Mouse (Mus musculus) left cerebral cortex, postnatal 36 days (tissue): ENCODE measurements around the gene Gm10570. TPM values are rescaled to one million over a fixed set of nuclear protein-coding genes. Genes with fewer than 3 reads are reported as not detected.

Source experiments
- DNase-seq, 2 experiments: peaks; one replicate each; pipeline ENCODE4 v3.0.0; 2021 to 2022; ENCODE audit warnings: low spot score in 2 of 2, mixed read lengths in 1 of 2
- intact Hi-C: fragments of 180-260 bp; cut with DNase I; formaldehyde crosslinking; loops from one replicate; pipeline ENCODE4 v1.15.1; 2025
- total RNA-seq, 2 experiments: library from RNA; stranded (reverse); gene quantifications; 2 replicates each; pipeline ENCODE4 v1.2.3; 2021

The Gm10570 gene
- total RNA-seq, 2 experiments from 2014 or later = 1.4 to 1.8 TPM

DNA sequence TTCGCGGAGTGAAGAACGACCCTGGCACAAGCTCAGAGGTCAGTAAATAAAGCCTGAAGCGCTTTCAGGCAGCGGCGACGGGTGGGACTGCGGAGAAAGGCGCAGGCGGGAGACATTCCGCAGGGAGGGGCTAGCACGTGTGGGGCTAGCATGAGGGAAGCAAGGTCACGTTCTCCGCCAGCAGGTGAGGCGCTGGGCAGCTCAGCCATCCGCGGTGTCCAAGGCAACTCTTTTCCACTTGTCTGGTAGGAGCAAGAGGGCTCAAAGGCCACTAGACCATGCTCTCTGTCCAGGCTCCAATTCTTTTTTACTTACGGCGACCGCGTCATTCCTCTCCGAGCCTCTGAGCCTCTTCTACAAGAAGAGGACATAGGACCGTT is 633 bp downstream of the Gm10570 start:
- peak; percentile 54 to 65 for DNase-seq
- intact Hi-C loops = no loop called here

DNA sequence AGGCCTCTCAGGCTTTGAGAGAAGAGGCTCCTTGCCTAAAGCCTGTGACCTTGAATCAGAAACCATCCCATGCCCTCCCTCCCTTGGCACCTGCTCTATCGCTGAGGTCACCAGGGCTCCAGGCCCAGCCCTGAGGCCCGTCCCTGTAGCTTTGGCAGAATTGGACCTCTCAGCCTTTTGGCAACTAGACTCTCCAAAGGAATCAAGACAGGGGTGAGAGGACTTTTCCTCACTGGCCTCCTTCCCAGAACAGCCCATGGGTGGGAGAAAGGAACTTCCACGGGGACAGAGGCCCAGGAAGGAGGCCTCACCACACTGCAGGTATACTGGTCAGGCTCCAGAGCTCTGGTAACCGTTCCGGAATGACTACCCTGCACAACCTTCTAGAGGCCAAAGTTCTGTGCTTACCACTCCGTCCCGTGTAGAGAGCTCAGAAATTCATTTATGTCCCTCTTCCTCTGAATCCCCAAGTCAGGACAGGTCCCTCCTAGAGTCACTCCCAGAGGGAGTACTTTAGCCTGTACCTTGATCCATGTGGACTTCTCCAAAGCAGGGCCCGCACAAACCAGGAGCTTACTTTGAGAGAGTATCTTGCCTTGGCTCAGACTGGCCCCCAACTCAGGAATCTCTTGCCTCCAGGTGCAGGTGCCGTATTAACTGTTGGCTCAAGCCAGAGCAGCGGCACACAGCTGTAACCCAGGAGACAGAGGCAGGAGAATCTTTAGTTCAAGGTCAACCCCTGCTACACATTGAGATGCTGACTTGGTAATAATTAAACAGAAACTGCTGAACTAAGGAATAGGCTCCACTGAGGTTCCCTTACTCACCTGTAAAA is 1.5 kb downstream of the Gm10570 start:
- DNase-seq = no peak
- intact Hi-C loops = no loop called here

- intact Hi-C loops = no loop called here
- DNase-seq = no peak
These were observed 3.7 kb downstream of the Gm10570 start for GRCm38 (mm10) chr4:130304746-130305145.

- no peak for DNase-seq
- intact Hi-C loops = no loop called here
These were observed 6.1 kb downstream of the Gm10570 start for GRCm38 (mm10) chr4:130302285-130302870.

DNA sequence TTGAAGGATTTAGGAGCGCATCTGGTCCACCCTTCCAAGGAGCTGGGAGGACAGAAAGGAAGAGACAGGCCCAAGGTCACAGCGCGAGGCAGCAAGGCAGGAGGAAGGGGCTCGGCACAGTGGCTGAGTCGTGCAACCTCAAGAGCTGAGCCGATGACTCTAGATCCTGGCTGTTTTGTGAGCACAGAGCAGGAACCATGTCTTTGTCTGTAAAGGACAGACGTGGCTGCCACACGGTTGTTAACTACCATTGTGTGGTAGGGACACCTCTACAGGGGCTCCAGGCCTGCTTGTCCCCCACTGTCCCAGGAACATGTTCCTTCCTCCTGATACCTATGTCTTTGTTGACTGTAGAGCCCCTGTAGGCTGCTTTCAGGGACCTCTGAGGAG is 8.8 kb downstream of the Gm10570 start:
- intact Hi-C loops = no loop called here
- DNase-seq = no peak

GRCm38 (mm10) chr4:130298877-130299628 is 9.4 kb downstream of the Gm10570 start:
- intact Hi-C loops = no loop called here
- no peak for DNase-seq

DNA sequence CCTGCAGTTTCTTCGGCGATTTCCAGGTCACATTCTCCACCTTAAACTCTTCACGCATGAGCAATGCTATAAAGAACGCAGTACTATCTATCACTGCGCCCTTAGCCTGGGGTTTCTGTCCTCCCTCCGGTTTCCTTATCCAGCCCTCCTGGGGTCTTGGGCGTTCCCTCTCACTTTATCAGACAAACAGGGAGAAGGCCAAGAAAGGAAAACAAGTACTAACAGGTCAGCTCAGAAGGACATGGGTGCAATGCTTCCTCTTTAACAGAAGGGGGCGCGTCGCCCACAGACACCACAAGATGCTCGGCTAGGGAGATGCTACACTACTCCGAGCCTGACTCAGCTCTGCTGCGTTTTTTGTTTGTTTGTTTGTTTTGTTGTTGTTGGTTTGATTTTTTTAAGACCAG is 11.3 kb downstream of the Gm10570 start:
- intact Hi-C loops = no loop called here
- no peak for DNase-seq

DNA sequence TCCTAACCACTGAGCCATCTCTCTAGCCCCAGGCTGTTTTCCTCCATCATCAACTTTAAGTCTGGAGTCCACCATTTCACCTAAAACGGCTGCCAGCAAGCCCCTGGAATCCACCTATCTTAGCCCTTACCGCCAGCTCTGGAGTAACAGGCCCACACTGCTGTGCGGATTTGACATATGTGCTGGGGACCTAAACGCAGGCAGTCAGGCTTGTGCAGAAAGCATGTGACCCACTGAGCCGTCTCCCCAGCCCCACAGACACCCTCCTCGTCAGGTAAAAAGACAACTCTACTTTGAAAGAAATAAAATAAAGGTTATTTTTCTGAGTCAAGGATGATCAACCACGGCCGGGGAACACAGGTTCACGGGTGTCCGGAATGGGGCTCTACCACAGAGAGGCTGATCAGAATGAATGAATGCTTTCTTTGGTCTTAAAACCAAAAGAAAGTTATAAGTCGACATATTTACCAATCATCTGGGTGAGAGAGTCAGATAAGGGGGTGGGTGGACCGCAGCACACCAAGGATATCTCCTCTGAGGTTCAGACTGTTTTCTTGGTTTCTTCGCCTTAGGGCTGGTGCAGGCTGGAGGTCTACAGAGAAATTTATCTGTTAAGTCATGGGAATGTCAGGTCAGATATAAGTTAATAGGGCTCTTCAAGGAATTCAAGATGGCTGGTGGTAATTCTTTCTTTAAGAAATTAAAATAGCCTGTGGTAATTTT is 12.1 kb downstream of the Gm10570 start:
- intact Hi-C loops = no loop called here
- DNase-seq = no peak

GRCm38 (mm10) chr4:130295047-130295745 is 13.3 kb downstream of the Gm10570 start:
- intact Hi-C loops = no loop called here
- no peak for DNase-seq

GRCm38 (mm10) chr4:130294513-130294912 is 14.0 kb downstream of the Gm10570 start:
- intact Hi-C loops = no loop called here
- no peak for DNase-seq

GRCm38 (mm10) chr4:130292271-130292670 is 16.2 kb downstream of the Gm10570 start:
- intact Hi-C loops = loop anchor here (2.0 kb wide), 2 partner anchors 27 to 93 kb away; no protein-coding TSS in a partner anchor
- DNase-seq = peak; percentile 67 to 69

- intact Hi-C loops = no loop called here
- DNase-seq = no peak
These were observed 18.6 kb downstream of the Gm10570 start for GRCm38 (mm10) chr4:130289824-130290223.

- DNase-seq = no peak
- intact Hi-C loops = no loop called here
These were observed 21.9 kb downstream of the Gm10570 start for GRCm38 (mm10) chr4:130286531-130286930.

DNA sequence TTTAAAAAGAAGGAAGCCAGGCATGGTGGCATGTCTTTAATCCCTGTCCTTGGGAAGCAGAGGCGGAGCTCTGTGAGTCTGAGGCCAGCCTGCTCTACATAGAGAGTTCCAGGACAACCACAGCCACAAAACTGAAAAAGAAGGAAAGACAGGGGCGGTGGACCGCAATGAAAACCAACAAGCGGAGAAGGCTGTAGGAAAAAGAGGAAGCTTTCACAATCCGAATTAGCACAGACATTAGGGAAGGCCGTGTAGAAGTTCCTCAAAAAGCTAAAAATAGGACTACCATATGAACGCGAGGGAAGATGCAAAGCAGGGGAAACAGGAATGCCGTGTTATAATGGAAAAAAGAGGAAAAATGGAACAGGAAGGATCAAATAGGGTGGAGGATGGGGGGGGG is 24.6 kb downstream of the Gm10570 start:
- intact Hi-C loops = no loop called here
- no peak for DNase-seq

DNA sequence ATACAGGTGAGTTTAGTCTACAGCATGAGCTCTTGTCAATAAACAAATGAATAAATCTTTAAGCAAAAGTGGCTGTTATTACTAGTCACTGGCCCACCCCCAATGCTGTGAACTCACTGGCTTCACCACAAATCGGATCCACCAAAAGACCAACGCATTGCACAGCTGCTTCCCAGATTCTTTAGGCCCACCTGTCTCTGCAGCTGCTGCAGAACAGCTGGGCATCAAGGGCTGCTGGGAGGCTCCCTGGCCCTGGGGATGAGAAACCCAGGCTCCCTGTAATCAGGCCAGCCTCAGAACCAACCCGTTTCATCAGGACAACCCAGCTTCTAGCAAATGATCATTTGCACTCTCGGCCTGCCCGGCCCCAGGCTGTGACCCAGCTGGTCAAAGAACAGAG is 25.6 kb downstream of the Gm10570 start:
- intact Hi-C loops = no loop called here
- no peak for DNase-seq

DNA sequence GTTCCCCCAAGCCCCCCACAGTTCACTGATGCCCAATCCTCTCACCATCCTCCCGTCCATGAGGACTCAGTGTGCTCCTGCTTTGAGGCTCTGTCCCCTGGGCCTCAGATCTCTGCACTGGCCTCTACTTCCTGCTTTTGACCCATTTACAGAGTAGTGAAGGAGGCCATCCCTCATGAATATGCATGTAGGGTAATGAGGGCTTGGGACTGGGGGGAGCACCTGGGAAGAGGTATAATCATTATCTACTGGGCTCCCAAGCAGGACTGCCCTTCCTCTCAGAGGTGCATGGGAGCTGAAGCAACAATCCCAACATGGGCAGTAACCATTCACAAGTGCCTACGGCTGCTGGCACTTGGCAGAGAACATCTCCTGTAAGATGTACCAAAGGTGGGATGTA is 29.4 kb downstream of the Gm10570 start, which contains the start of gene Serinc2:
Gene Serinc2, minus strand, starts transcription at position 101 of the 400 bp plus-strand sequence.
- intact Hi-C loops = no loop called here

DNA sequence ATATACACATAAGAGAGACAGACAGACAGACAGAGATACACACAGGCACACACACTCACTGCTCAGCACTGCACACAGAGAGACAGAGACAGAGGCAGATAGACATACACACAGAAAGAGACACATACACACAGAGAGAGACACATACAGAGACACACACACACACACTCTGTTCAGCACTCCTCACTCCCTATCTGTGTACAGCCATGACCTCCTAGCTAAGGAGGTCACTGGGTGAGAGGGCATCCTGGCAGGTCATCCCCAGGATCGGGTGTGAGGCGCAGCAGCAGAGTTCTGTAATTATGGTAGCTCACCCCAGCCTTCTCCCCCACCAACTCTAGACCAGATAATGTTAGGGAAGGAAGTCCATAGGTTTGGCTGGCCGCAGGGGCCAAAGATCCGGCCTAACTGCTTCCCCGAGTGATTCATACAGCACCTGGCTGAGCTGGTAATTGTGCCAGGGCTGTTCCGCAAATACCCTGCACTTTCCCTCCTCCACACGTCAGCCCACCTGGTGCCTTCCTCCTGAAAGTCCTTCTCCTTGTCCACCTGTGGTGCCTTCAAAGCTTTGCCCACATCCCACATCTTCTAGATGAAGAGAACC is 31.8 kb downstream of the Gm10570 start:
- no peak for DNase-seq
- intact Hi-C loops = no loop called here

More for the DNA sequence above, 29.4 kb downstream of the Gm10570 start, which contains the start of gene Serinc2:
- DNase-seq = no peak

DNA sequence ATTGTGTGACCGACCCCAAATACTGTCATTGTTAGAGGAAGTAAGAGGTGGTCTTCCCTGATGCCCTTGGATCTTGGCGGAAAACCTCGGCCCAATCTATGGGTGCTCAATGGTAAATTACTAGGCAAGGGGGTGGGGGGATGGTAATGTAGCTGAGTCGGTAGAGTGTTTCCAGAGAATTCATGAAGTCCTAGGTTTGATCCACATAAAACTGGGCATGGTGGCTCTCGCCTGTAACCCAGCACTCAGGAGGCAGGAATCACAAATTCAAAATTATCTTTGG is 32.7 kb downstream of the Gm10570 start:
- intact Hi-C loops = no loop called here
- DNase-seq = no peak
